Mouse (Mus musculus) liver, embryonic 16.5 days (tissue): ENCODE measurements at regions not wholly inside any gene's neighbourhood (a gene's known extent, or its start where the extent isn't known, plus 50 kb on each side); places are given as distances from the start of the nearest gene placed in this dataset.

Source experiments
- ATAC-seq: fragments of 200-750 bp; cut with Nextera tagmentation; 2 replicates; pipeline ENCODE4 v1.8.0; 2017; ENCODE audit warnings: low read depth, mild to moderate bottlenecking, moderate number of reproducible peaks, moderate library complexity
- H3K27ac ChIP-seq: fragments of 300-500 bp; sonication (generic); 2 replicates; pipeline ENCODE4 v1.5.1; 2014; ENCODE audit warnings: mild to moderate bottlenecking, low read length
- H3K27me3 ChIP-seq: fragments of 300-500 bp; sonication (generic); 2 replicates; pipeline ENCODE4 v1.6.1; 2014; ENCODE audit warnings: low read depth, low read length, mixed read lengths; ENCODE audit not compliant: control insufficient read depth, insufficient read depth
- H3K36me3 ChIP-seq: fragments of 300-500 bp; sonication (generic); 2 replicates; pipeline ENCODE4 v1.6.1; 2014; ENCODE audit warnings: mild to moderate bottlenecking; ENCODE audit not compliant: control insufficient read depth, insufficient read depth
- H3K4me1 ChIP-seq: fragments of 300-500 bp; sonication (generic); 2 replicates; pipeline ENCODE4 v1.6.1; 2014; ENCODE audit warnings: low read depth, low read length, mixed read lengths; ENCODE audit not compliant: control insufficient read depth
- H3K4me2 ChIP-seq: fragments of 300-500 bp; sonication (generic); 2 replicates; pipeline ENCODE4 v1.6.1; 2014; ENCODE audit warnings: low read depth, low read length, mixed read lengths
- H3K4me3 ChIP-seq: fragments of 300-500 bp; sonication (generic); 2 replicates; pipeline ENCODE4 v1.5.1; 2014; ENCODE audit warnings: low read depth, mild to moderate bottlenecking, low read length
- H3K9ac ChIP-seq: fragments of 300-500 bp; sonication (generic); 2 replicates; pipeline ENCODE4 v1.6.1; 2014; ENCODE audit warnings: low read depth, low read length
- H3K9me3 ChIP-seq: fragments of 300-500 bp; sonication (generic); replicated peaks from 2 replicates; pipeline ENCODE4 v1.6.1; 2016; ENCODE audit warnings: low read length; ENCODE audit not compliant: control insufficient read depth
- WGBS: fragments of 180-500 bp; shearing (Covaris S2); extraction: QIAGEN DNeasy Blood & Tissue Kit; methylation state at CpG from one replicate; pipeline ENCODE4 v1.1.7; 2014; ENCODE audit not compliant: insufficient replicate concordance; 5-methylcytosine and 5-hydroxymethylcytosine counted together

DNA sequence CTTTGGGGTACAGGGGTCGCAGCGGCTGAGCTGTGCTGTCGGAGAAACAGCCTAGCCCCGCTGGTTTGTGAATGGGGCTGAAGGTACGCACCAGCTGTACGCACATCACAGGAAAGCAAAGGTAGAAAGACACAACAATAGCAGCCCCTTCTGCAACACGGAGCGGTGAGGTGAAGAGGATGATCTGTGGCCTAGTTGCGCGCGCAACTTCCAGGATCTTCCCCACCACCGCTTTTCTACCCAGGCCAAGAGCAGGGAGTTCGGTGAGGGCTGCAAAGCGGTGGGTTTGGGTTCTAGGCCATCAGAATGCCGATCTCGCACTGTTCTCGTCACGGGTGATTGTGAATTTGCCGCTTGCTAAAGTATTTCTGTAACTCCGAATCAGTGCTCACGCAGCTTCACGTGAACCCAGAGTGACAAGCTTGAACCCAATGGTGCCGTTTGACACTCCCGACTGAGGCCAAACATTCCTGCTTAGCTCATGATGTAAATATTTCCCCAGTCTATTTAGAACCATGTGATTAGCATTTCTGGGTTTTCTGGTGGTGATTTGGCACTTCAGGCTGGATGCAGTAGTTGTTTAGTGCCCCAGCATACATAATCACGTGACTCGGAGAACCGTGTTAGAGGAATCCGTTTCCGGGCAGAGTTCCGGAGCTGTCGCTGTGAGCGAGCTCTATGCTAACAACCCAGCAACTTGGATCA, 54.7 kb downstream of the Cryaa start:
- Histone ChIP-seq H3K9me3 (no peaks in the 10 kb centered on the region), H3K4me3 (no peak overlapping the region), H3K27me3 (no peaks in the 10 kb centered on the region), H3K4me1 (no peaks in the 10 kb centered on the region), H3K9ac (no peak overlapping the region), H3K4me2 (no peak overlapping the region), H3K27ac (no peak overlapping the region), H3K36me3 (no peaks in the 10 kb centered on the region)
- no peak for ATAC-seq
- WGBS, result 79% methylated on average over 32 of the region's 32 CpGs

DNA sequence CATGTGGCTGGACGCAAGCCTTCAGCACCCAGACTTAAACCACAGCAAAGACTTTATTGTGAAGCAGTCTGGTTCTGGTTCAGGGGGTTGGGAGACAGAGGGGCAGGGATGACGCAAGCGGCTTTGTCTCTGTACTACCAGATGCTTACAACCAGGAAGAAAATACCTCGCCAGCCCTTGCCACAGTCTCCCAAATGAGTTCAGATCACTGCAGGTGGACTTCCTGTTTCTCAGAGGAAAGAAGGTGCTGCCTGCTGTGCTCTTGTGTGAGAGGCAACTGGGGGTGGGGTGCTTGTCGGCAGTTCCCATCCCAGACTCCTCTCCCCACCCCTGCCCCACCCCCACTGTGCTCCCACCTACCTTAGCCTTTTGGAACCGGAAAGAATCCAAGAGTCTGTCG, 56.9 kb downstream of the Cryaa start:
- Histone ChIP-seq H3K9ac (no peak overlapping the region), H3K4me1 (no peaks in the 10 kb centered on the region), H3K27me3 (no peaks in the 10 kb centered on the region), H3K4me3 (no peak overlapping the region), H3K27ac (no peak overlapping the region), H3K9me3 (no peaks in the 10 kb centered on the region), H3K36me3 (no peaks in the 10 kb centered on the region), H3K4me2 (no peak overlapping the region)
- no peak for ATAC-seq
- WGBS, result 51% methylated on average over 7 of the region's 7 CpGs

DNA sequence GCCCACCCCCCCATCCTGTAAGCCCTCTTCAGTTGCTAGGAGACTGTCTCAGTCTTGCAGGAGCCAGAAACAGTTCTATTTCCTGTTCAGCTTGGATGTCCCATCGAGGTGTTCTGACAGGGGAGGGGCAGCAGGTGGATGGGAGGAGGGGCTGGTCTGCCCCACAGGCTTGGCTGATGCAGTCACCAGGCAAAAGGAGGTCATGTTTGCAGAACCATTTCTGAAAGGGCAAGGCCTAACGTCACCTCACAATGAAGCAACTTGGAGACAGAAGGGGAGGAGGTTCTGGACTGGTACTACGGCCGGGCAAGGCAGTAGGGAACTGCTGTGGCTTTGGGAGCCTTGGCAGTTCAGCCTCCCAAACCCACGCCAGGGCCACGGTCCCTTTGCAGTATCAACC, 59.1 kb downstream of the Cryaa start:
- whole genome bisulfite sequencing, result 40% methylated on average over 6 of the region's 6 CpGs
- Histone ChIP-seq H3K36me3 (no peaks in the 10 kb centered on the region), H3K4me1 (peaks cover 3% of the 10 kb centered on the region), H3K9me3 (no peaks in the 10 kb centered on the region), H3K4me3 (no peak overlapping the region), H3K9ac (no peak overlapping the region), H3K4me2 (no peak overlapping the region), H3K27me3 (no peaks in the 10 kb centered on the region), H3K27ac (no peak overlapping the region)
- ATAC-seq, result no peak

DNA sequence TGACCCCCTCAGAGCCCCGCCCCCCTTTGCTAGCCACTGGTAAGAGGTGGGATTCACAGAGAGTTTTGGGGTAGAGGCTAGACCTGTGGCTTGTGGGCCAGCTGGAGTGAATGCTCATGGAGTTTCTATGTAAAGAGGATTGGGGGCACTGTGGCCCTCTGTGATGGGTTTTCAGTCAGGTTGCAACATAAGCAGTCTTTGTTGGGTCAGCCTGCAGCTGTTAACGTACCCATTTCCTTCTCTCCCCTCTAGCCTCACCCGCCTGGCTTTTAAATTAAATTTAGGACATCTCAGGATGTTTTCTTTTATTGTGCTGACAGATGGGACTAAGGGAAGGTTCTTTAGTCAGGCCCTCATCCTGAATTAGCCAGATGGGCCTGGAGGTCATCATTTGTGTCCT, 60.6 kb downstream of the Cryaa start:
- H3K9ac ChIP-seq, result no peak overlapping the region
- 63% methylated on average over 3 of the region's 3 CpGs for WGBS
- no peaks in the 10 kb centered on the region for H3K27me3 ChIP-seq
- no peak for ATAC-seq
- no peak overlapping the region for H3K27ac ChIP-seq
- no peaks in the 10 kb centered on the region for H3K9me3 ChIP-seq
- no peaks in the 10 kb centered on the region for H3K36me3 ChIP-seq
- no peak overlapping the region for H3K4me2 ChIP-seq
- peaks cover 3% of the 10 kb centered on the region for H3K4me1 ChIP-seq
- no peak overlapping the region for H3K4me3 ChIP-seq

DNA sequence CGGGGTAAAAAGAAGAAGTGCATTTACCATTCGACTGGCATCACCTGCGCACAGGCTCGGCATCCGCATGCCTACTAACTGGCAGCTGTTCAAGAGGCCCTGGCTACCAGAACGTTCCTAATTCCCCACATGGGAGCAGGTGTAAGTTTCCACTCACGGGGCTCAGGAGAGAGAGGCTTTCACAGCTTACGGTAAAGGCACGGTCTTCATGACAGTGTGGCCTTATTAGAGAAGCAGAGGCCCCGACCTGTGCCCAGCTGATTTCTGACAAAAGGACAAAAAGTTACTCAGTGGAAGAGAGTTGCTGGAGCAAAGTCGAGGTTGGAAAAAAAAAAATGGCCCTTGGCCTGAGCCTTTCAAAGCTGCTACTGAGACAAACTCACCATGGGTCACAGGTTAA, 62.0 kb downstream of the Cryaa start:
- ATAC-seq, result peak; percentile 24; the same call in 1 of the 2 replicates
- Histone ChIP-seq H3K27ac (peak overlapping the region; percentile 18), H3K27me3 (no peaks in the 10 kb centered on the region), H3K9ac (no peak overlapping the region), H3K9me3 (no peaks in the 10 kb centered on the region), H3K36me3 (no peaks in the 10 kb centered on the region), H3K4me2 (no peak overlapping the region), H3K4me1 (peaks cover 3% of the 10 kb centered on the region), H3K4me3 (no peak overlapping the region)
- 53% methylated on average over 11 of the region's 11 CpGs for WGBS

DNA sequence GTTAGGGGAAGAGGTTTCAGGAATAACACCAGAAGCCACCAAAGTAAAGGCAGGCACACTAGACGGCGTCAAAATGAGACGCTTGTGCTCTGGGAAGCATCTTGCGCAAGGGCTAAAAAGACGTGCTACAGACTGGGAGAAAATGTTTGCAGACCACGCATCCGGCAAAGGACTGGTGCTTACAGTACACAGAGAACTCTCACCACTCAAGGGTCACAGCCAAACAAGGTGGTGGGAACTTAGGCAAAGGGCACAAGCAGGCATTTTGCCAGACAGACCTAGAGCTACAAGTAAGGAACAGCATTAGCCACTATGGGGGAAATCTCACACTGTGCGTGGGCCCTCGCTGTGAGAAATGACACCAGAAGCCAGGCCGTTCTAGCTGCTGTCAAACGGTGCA, 62.5 kb downstream of the Cryaa start:
- 60% methylated on average over 11 of the region's 11 CpGs for WGBS
- Histone ChIP-seq H3K4me1 (peaks cover 3% of the 10 kb centered on the region), H3K4me3 (no peak overlapping the region), H3K9ac (no peak overlapping the region), H3K27ac (peak overlapping the region; percentile 18), H3K27me3 (no peaks in the 10 kb centered on the region), H3K4me2 (no peak overlapping the region), H3K9me3 (no peaks in the 10 kb centered on the region), H3K36me3 (no peaks in the 10 kb centered on the region)
- ATAC-seq, result peak; percentile 72

DNA sequence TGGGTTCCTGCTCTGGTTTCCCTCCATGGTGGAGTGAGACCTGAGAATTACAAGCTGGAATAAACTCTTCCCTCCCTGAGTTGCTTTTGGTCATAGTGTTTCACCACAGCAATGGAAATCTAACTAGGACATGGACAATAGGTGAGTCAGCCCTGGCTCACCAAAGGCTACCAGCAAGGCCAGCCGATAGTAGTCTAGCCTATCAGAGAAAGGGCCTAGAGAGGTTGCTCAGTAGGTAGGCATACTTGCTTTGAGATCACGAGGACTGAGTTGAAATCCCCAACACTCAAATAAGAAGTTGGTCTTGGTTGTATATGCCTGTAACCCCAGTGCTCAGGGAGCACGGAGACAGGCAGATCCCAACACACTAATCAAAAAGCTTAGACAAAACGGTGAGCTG, 66.0 kb downstream of the Cryaa start:
- Histone ChIP-seq H3K27ac (no peak overlapping the region), H3K36me3 (no peaks in the 10 kb centered on the region), H3K4me2 (no peak overlapping the region), H3K9ac (no peak overlapping the region), H3K9me3 (no peaks in the 10 kb centered on the region), H3K4me3 (no peak overlapping the region), H3K4me1 (peaks cover 18% of the 10 kb centered on the region), H3K27me3 (no peaks in the 10 kb centered on the region)
- ATAC-seq, result no peak
- 69% methylated on average over 4 of the region's 4 CpGs for WGBS

DNA sequence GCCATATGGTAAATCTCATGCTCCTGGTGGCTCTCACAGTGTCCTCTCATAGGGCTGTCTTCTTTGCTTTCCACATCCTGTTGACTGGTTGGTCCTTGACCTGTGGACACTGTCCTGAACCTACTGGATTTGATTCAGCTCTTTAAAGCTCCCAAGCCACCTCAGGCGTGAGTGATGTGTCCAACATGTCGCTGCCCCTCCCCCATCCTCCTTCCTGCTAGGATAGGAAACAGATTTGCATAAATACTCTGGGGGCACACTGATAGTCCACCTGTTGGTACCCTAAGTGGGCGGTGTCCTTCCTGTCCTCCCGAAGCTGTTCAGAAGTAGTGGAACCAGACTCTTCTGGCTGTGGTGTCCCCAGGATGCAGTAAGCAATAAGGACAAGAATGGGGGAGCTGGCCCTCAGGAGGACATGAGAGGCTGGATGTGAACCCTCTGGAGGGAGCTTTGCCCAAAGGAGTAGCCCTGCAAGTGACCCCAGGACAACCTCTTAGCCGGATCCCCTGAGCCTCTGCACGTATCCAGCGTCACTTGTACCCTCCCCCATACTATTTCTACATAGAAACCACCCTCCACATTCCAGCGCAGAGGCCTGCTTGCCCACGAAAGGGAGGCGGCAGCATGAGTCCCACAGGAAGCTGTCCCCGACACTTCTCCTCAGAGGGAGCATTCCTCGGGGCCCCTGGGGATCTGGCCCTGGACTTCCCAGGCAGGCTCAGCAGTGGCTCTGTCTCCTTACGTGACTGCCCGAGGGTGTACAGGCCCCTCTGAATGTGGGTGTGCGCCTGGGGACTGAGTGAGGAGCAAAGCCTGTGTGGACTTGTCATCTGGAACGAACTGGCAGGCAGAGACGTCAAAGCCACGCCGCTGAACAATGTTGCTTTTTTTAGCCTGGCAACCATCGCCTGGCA, 68.8 kb downstream of the Cryaa start:
- peaks cover 15% of the 10 kb centered on the region for H3K4me1 ChIP-seq
- ATAC-seq, result peak; percentile 17; the same call in 1 of the 2 replicates
- H3K36me3 ChIP-seq, result no peaks in the 10 kb centered on the region
- no peaks in the 10 kb centered on the region for H3K27me3 ChIP-seq
- H3K9me3 ChIP-seq, result no peaks in the 10 kb centered on the region
- WGBS, result 25% methylated on average over 20 of the region's 20 CpGs
- H3K4me3 ChIP-seq, result no peak overlapping the region
- H3K27ac ChIP-seq, result peak overlapping the region; percentile 72
- 0 out of 2 replicates have a peak overlapping the region, but pooled peaks have one; percentile 21 for H3K9ac ChIP-seq
- H3K4me2 ChIP-seq, result no peak overlapping the region

DNA sequence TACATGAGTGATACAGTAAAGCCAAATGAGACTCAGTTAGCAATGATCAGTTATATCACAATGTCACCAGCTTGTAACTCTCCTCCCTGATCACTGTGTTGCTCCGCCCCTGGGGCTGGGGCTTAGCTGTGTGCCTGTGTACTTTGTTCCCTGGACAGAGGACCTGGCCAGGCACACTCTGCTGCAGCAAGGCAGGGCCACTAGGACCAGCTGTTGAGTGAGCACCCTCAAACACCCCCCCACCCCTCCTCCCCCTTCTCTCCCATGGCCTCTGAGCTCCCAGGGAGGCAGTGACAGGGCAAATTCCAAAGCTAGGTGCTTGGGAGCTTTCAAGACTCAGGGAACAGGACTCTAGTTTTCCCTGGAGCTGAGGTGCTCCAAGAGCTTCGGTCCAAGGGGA, 70.0 kb downstream of the Cryaa start:
- Histone ChIP-seq H3K4me3 (no peak overlapping the region), H3K9me3 (no peaks in the 10 kb centered on the region), H3K27me3 (no peaks in the 10 kb centered on the region), H3K4me1 (peaks cover 15% of the 10 kb centered on the region), H3K27ac (peak overlapping the region; percentile 78), H3K9ac (no peak overlapping the region), H3K4me2 (no peak overlapping the region), H3K36me3 (no peaks in the 10 kb centered on the region)
- peak; percentile 94 for ATAC-seq
- WGBS, result 44% methylated on average over 2 of the region's 2 CpGs
